Mouse (Mus musculus) small intestine, adult 2 months (tissue): ENCODE measurements around the gene Fkbp2.

ENCODE experiments used
- CTCF ChIP-seq: fragments of 200-500 bp; IDR thresholded peaks from 2 replicates; pipeline ENCODE4 v1.5.1; 2012; ENCODE audit warnings: low read depth, mild to moderate bottlenecking, control low read depth, inconsistent platforms, low read length, moderate library complexity, mixed read lengths; ENCODE audit not compliant: insufficient replicate concordance, insufficient read length; ENCODE audit errors: extremely low read depth
- POLR2A ChIP-seq: fragments of 200-500 bp; IDR thresholded peaks from 2 replicates; pipeline ENCODE4 v1.6.1; 2012; ENCODE audit warnings: low read depth, mild to moderate bottlenecking, control low read depth, inconsistent platforms, low read length, moderate library complexity

DNA sequence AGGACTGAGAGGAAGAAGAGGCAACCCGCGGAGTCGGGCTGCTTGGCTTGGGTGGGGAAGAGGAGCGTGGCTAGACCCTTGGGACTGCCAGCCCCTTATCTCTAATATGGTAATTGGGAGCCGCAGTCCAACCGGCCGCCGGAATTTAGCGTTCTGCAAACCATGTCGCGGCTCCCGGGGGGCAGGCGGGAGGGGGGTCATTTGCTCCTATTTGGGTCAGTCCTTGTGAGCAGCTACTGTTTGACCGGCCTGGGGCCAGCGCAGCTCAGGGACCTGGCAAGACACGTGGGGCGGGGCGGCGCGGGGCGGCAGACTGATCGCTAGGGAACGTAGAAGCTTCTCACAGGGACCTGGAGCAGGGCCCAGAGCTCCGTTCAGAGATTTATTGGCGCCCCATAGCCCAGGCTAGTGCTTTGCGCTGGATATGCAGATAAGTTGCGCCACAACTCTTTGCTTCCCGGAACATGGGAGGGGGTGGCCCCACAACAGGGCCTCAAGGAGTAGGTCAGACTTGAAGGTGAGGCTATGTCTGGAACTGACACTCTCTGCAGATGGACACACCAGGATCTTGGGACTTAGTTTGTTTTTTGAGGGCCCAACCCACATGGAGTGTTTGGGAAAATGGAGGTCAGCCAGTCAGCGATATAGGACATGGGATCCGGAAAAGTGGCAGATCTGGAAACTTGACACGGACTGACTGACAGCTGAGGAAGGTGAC lies 28.1 kb downstream of the Fkbp2 start:
- TF ChIP-seq CTCF (no peak), POLR2A (no peak; the same call in 1 of the 2 replicates)
